Mouse (Mus musculus): ENCODE results near the gene Sfr1. TPM values are rescaled to one million over a fixed set of nuclear protein-coding genes. Genes with fewer than 3 reads are reported as not detected.

Sfr1 gene
- polyA plus RNA-seq, 1 experiment from 2014 or later = 212 TPM

- H3K9ac ChIP-seq (ENCODE audit: low read length) = no peak overlapping the region
- DNase-seq (ENCODE audit: low spot score) = no peak
- ATAC-seq = no peak
- H3K36me3 ChIP-seq (ENCODE audit: control insufficient read depth, insufficient read depth, low read length) = no peaks in the 10 kb centered on the region
- no peak overlapping the region for H3K27ac ChIP-seq (ENCODE audit: low read depth, low read length)
- 82% methylated on average over 6 of the region's 6 CpGs for WGBS
- no peak overlapping the region for H3K4me2 ChIP-seq (ENCODE audit: low read length)
- no peaks in the 10 kb centered on the region for H3K9me3 ChIP-seq (replicated peaks; ENCODE audit: control insufficient read depth, low read length)
- H3K4me1 ChIP-seq (ENCODE audit: control insufficient read depth, insufficient read depth, low read length) = no peaks in the 10 kb centered on the region
- no peak overlapping the region for H3K4me3 ChIP-seq (ENCODE audit: low read depth, low read length)
- H3K27me3 ChIP-seq (replicated peaks; ENCODE audit: control insufficient read depth, insufficient read depth, low read length) = no peaks in the 10 kb centered on the region
Measured at GRCm38 (mm10) chr19:47777847-47778246, 46.4 kb downstream of the Sfr1 start.

GRCm38 (mm10) chr19:47780145-47780544, 48.7 kb downstream of the Sfr1 start:
- no peak overlapping the region for H3K4me3 ChIP-seq (ENCODE audit: low read depth, low read length)
- no peaks in the 10 kb centered on the region for H3K4me1 ChIP-seq (ENCODE audit: control insufficient read depth, insufficient read depth, low read length)
- H3K27ac ChIP-seq (ENCODE audit: low read depth, low read length) = no peak overlapping the region
- no peaks in the 10 kb centered on the region for H3K27me3 ChIP-seq (replicated peaks; ENCODE audit: control insufficient read depth, insufficient read depth, low read length)
- H3K36me3 ChIP-seq (ENCODE audit: control insufficient read depth, insufficient read depth, low read length) = no peaks in the 10 kb centered on the region
- DNase-seq (ENCODE audit: low spot score) = no peak
- no peak overlapping the region for H3K4me2 ChIP-seq (ENCODE audit: low read length)
- no peak overlapping the region for H3K9ac ChIP-seq (ENCODE audit: low read length)
- no peaks in the 10 kb centered on the region for H3K9me3 ChIP-seq (replicated peaks; ENCODE audit: control insufficient read depth, low read length)
- ATAC-seq = no peak
- WGBS = 88% methylated on average over 7 of the region's 7 CpGs

GRCm38 (mm10) chr19:47780972-47781371, 49.5 kb downstream of the Sfr1 start:
- H3K36me3 ChIP-seq (ENCODE audit: control insufficient read depth, insufficient read depth, low read length) = no peaks in the 10 kb centered on the region
- no peak overlapping the region for H3K4me3 ChIP-seq (ENCODE audit: low read depth, low read length)
- H3K27me3 ChIP-seq (replicated peaks; ENCODE audit: control insufficient read depth, insufficient read depth, low read length) = no peaks in the 10 kb centered on the region
- H3K9ac ChIP-seq (ENCODE audit: low read length) = no peak overlapping the region
- 79% methylated on average over 11 of the region's 11 CpGs for WGBS
- H3K9me3 ChIP-seq (replicated peaks; ENCODE audit: control insufficient read depth, low read length) = no peaks in the 10 kb centered on the region
- no peak overlapping the region for H3K4me2 ChIP-seq (ENCODE audit: low read length)
- H3K4me1 ChIP-seq (ENCODE audit: control insufficient read depth, insufficient read depth, low read length) = no peaks in the 10 kb centered on the region
- H3K27ac ChIP-seq (ENCODE audit: low read depth, low read length) = no peak overlapping the region
- ATAC-seq (no peak), DNase-seq (ENCODE audit: low spot score) (no peak)

GRCm38 (mm10) chr19:47783898-47784297, 52.4 kb downstream of the Sfr1 start:
- H3K4me3 ChIP-seq (ENCODE audit: low read depth, low read length) = no peak overlapping the region
- no peak overlapping the region for H3K4me2 ChIP-seq (ENCODE audit: low read length)
- 91% methylated on average over 6 of the region's 6 CpGs for WGBS
- no peak for DNase-seq (ENCODE audit: low spot score)
- no peaks in the 10 kb centered on the region for H3K27me3 ChIP-seq (replicated peaks; ENCODE audit: control insufficient read depth, insufficient read depth, low read length)
- no peak overlapping the region for H3K9ac ChIP-seq (ENCODE audit: low read length)
- no peak for ATAC-seq
- no peaks in the 10 kb centered on the region for H3K36me3 ChIP-seq (ENCODE audit: control insufficient read depth, insufficient read depth, low read length)
- no peaks in the 10 kb centered on the region for H3K4me1 ChIP-seq (ENCODE audit: control insufficient read depth, insufficient read depth, low read length)
- no peaks in the 10 kb centered on the region for H3K9me3 ChIP-seq (replicated peaks; ENCODE audit: control insufficient read depth, low read length)
- H3K27ac ChIP-seq (ENCODE audit: low read depth, low read length) = no peak overlapping the region

Small RNA genes lying within 50 kb of the gene (microRNA-seq; reads per million reads assigned to microRNA genes)
- gene Mir8090 = not detected

Other genes with a start within 250 kb of the Sfr1 start
- 39.0 and 41.6 TPM in 2 replicates for gene Stn1, start 194.2 kb upstream of the Sfr1 start, polyA plus RNA-seq (2014; fragmentation: Nextera tagmentation; extraction: Ambion mirVana)
- 8.2 and 8.5 TPM in 2 replicates for gene Slk, start 152.0 kb upstream of the Sfr1 start, polyA plus RNA-seq (2014; fragmentation: Nextera tagmentation; extraction: Ambion mirVana)
- gene Col17a1, start 39.6 kb upstream of the Sfr1 start, polyA plus RNA-seq (2014; fragmentation: Nextera tagmentation; extraction: Ambion mirVana) = 0.12 and 0.15 TPM in 2 replicates
- gene Gsto1, start 123.3 kb downstream of the Sfr1 start, polyA plus RNA-seq (2014; fragmentation: Nextera tagmentation; extraction: Ambion mirVana) = 105 and 120 TPM in 2 replicates
- gene Gsto2, start 133.9 kb downstream of the Sfr1 start, polyA plus RNA-seq (2014; fragmentation: Nextera tagmentation; extraction: Ambion mirVana) = 1.1 TPM in 2 replicates
- gene Cfap43, start 187.6 kb downstream of the Sfr1 start, polyA plus RNA-seq (2014; fragmentation: Nextera tagmentation; extraction: Ambion mirVana) = 0.99 and 1.4 TPM in 2 replicates
- gene Itprip, start 187.6 kb downstream of the Sfr1 start, polyA plus RNA-seq (2014; fragmentation: Nextera tagmentation; extraction: Ambion mirVana) = 5.4 and 6.4 TPM in 2 replicates
- 0.37 and 0.50 TPM in 2 replicates for gene Cfap58, start 206.0 kb downstream of the Sfr1 start, polyA plus RNA-seq (2014; fragmentation: Nextera tagmentation; extraction: Ambion mirVana)